Mouse (Mus musculus) adrenal gland, adult (tissue): ENCODE measurements at regions not wholly inside any gene's neighbourhood (a gene's known extent, or its start where the extent isn't known, plus 50 kb on each side); places are given as distances from the start of the nearest gene placed in this dataset.

Experiments used
- DNase-seq, 2 experiments: peaks; one replicate each; pipeline ENCODE4 v3.0.0; 2022 to 2023; ENCODE audit warnings: low spot score in 1 of 2; ENCODE audit not compliant: inconsistent age in 2 of 2

- DNase-seq: peak in 1 of 2 experiments; percentile 8
Observed at GRCm38 (mm10) chr14:72790654-72791053, 80.9 kb upstream of the Fndc3a start.

GRCm38 (mm10) chr14:72786929-72787328 is 77.1 kb upstream of the Fndc3a start:
- DNase-seq: no peak

- peak; percentile 11 to 36 for DNase-seq
Observed at GRCm38 (mm10) chr14:72783248-72783647, 73.4 kb upstream of the Fndc3a start.

- DNase-seq: no peak
Observed at GRCm38 (mm10) chr14:72779446-72779845, 69.6 kb upstream of the Fndc3a start.

- no peak for DNase-seq
Observed at GRCm38 (mm10) chr14:72778756-72779155, 69.0 kb upstream of the Fndc3a start.

- no peak for DNase-seq
Observed at GRCm38 (mm10) chr14:72777927-72778560, 68.2 kb upstream of the Fndc3a start.

GRCm38 (mm10) chr14:72770237-72770636 is 60.4 kb upstream of the Fndc3a start:
- no peak for DNase-seq

- DNase-seq: no peak
Observed at GRCm38 (mm10) chr14:72760123-72760522, 50.3 kb upstream of the Fndc3a start.
